Mouse (Mus musculus) gastrocnemius, postnatal 4 days (tissue): ENCODE data around the gene A430033K04Rik. TPM values are rescaled to one million over a fixed set of nuclear protein-coding genes. Genes with fewer than 3 reads are reported as not detected.
A peak's percentile ranks its signal among the peaks of the same experiment; 100 is the strongest.

Experiments
- DNase-seq, 2 experiments: peaks; one replicate each; pipeline ENCODE4 v3.0.0; 2021 to 2022; ENCODE audit warnings: low spot score in 2 of 2, mixed read lengths in 2 of 2
- microRNA-seq: library from miRNA; unstranded; fragments of <30 nt; microRNA quantifications from one replicate; pipeline ENCODE4 v1.2.0, GENCODE M21; 2021
- total RNA-seq, 2 experiments: library from RNA; stranded (reverse); gene quantifications; 2 replicates each; pipeline ENCODE4 v1.2.3; 2021

The A430033K04Rik gene
- total RNA-seq, 2 experiments from 2014 or later: 6.7 to 7.3 TPM

GRCm38 (mm10) chr5:138694496-138695167 lies 72.0 kb downstream of the A430033K04Rik start:
- DNase-seq: peak in 1 of 2 experiments; percentile 24

GRCm38 (mm10) chr5:138697466-138697865 lies 74.8 kb downstream of the A430033K04Rik start:
- no peak for DNase-seq

Small RNA genes lying within 50 kb of the gene (microRNA-seq; reads per million reads assigned to microRNA genes)
- gene Gm24082: not detected

Other genes starting within 250 kb of the A430033K04Rik start
- 10 to 100 TPM in 1 of 2 experiments, 1 to 10 TPM in 1; 8.9 to 10.7 TPM for gene Zfp157, start 181.4 kb upstream of the A430033K04Rik start, total RNA-seq
- gene 1700123K08Rik, start 58.1 kb upstream of the A430033K04Rik start, total RNA-seq: not detected
- 10 to 100 TPM; 28.6 to 32.6 TPM for gene Zfp68, start 3.1 kb upstream of the A430033K04Rik start, total RNA-seq
- 10 to 100 TPM; 27.9 to 28.9 TPM for gene Fam20c, start 131.7 kb downstream of the A430033K04Rik start, total RNA-seq
- not detected for gene Gm5294, start 197.2 kb downstream of the A430033K04Rik start, total RNA-seq